Comparison of ENCODE assay signal across 18 mouse cellular contexts in the genomic region with DNA sequence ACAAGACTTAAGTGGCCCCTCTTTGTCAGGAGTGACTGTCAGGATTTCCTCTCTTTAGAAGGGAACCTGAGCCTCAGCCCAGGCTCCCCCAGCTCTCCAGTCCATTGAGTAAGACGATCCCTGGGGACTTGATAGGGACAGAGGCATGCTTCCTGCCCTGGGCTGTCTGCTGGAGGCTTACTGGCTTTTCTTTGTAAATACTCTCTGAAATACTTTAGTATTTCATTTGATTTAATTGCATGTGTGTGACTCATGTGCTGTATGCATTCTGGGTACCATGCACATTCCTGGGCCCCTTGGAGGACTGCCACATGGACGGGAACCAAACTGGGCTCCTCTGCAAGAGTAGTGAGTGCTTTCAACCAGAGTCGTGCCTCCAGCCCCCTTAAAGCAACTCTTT. TPM values are rescaled to one million over a fixed set of nuclear protein-coding genes. Genes with fewer than 3 reads are reported as not detected.
A peak's percentile ranks its signal among the peaks of the same experiment; 100 is the strongest.
DNase-seq lines count a peak whose midpoint lies in the region; ATAC-seq and TF ChIP-seq lines count a peak whose summit lies in the region.
"Had no signal": no experiment of that assay in that cellular context is flagged by ENCODE, and none has a peak within 500 bp of the region (broad histone marks: within the 10 kb centered on the region; RNA-seq: fewer than 3 reads in every experiment).

No protein-coding gene starts in this region.

- DNase-seq in forebrain, embryonic 11.5 days (ENCODE audit: low spot score) = peak; percentile 16
- no peak for DNase-seq in forebrain, embryonic 10.5 days (ENCODE audit: extremely low spot score, low spot score)
- DNase-seq in kidney, postnatal 10 days = peak; percentile 33
- no peak for DNase-seq in kidney, adult 2 months
- peak; percentile 84 for DNase-seq in Muller cell, postnatal 12 days (ENCODE audit: inconsistent ontology term)
- peak; percentile 78 for DNase-seq in heart, postnatal 0 days (ENCODE audit: low spot score)
- DNase-seq in embryo, embryonic 9.5 days (ENCODE audit: extremely low spot score) = no peak
- no peak for DNase-seq in hindbrain, embryonic 10.5 days (ENCODE audit: low spot score)
- DNase-seq: cerebellum, adult 2 months; gastrocnemius, postnatal 10 days; liver, postnatal 0 days had no signal

- H3K36me3 ChIP-seq in forebrain, embryonic 11.5 days (ENCODE audit: control insufficient read depth, insufficient read depth, low read length) = no peaks in the 10 kb centered on the region
- H3K36me3 ChIP-seq in forebrain, embryonic 10.5 days (replicated peaks) = no peaks in the 10 kb centered on the region
- no peaks in the 10 kb centered on the region for H3K36me3 ChIP-seq in kidney, adult 2 months (ENCODE audit: control insufficient read depth, insufficient read depth, low read length)
- H3K36me3 ChIP-seq in heart, postnatal 0 days (replicated peaks; ENCODE audit: control insufficient read depth, insufficient read depth, low read length) = no peaks in the 10 kb centered on the region
- no peaks in the 10 kb centered on the region for H3K36me3 ChIP-seq in hindbrain, embryonic 10.5 days
- H3K36me3 ChIP-seq: limb, embryonic 15.5 days; neural tube, embryonic 13.5 days had no signal

- 37% methylated on average over 3 of the region's 3 CpGs for WGBS in forebrain, embryonic 11.5 days
- 48% methylated on average over 3 of the region's 3 CpGs for WGBS in forebrain, embryonic 10.5 days
- 21% methylated on average over 3 of the region's 3 CpGs for WGBS in kidney, adult 2 months
- WGBS in heart, postnatal 0 days = 4% methylated on average over 3 of the region's 3 CpGs
- 42% methylated on average over 3 of the region's 3 CpGs for WGBS in hindbrain, embryonic 10.5 days

- H3K4me1 ChIP-seq in forebrain, embryonic 11.5 days (replicated peaks; ENCODE audit: control insufficient read depth, insufficient read depth, low read length) = peaks cover 10% of the 10 kb centered on the region
- peaks cover 28% of the 10 kb centered on the region for H3K4me1 ChIP-seq in forebrain, embryonic 10.5 days
- 0 out of 2 replicates have a peak, but pooled peaks cover 3% of the 10 kb centered on the region for H3K4me1 ChIP-seq in kidney, adult 2 months (ENCODE audit: control insufficient read depth, insufficient read depth, low read length)
- H3K4me1 ChIP-seq in heart, postnatal 0 days (ENCODE audit: control insufficient read depth, insufficient read depth) = peaks cover 55% of the 10 kb centered on the region
- H3K4me1 ChIP-seq in hindbrain, embryonic 10.5 days (replicated peaks) = peaks cover 32% of the 10 kb centered on the region

- no peak for TF ChIP-seq POLR2A in kidney, adult 2 months (IDR thresholded peaks at IDR 0.05; ENCODE audit: low read depth, low read length)

- H3K27ac ChIP-seq in forebrain, embryonic 11.5 days (ENCODE audit: low read depth, low read length) = no peak overlapping the region
- no peak overlapping the region for H3K27ac ChIP-seq in forebrain, embryonic 10.5 days
- no peak overlapping the region for H3K27ac ChIP-seq in kidney, adult 2 months (ENCODE audit: insufficient read depth, low read depth, low read length)
- H3K27ac ChIP-seq in heart, postnatal 0 days (ENCODE audit: low read depth) = peak overlapping the region; percentile 81
- H3K27ac ChIP-seq in hindbrain, embryonic 10.5 days = no peak overlapping the region
- H3K27ac ChIP-seq: limb, embryonic 15.5 days; neural tube, embryonic 13.5 days had no signal

- no peak overlapping the region for H3K4me2 ChIP-seq in forebrain, embryonic 11.5 days (ENCODE audit: low read depth, low read length, severe bottlenecking)
- H3K4me2 ChIP-seq in heart, postnatal 0 days (ENCODE audit: low read depth, low read length) = 0 out of 2 replicates have a peak overlapping the region, but pooled peaks have one; percentile 14
- H3K4me2 ChIP-seq: limb, embryonic 15.5 days; neural tube, embryonic 13.5 days had no signal

- TF ChIP-seq EP300 in heart, postnatal 0 days (IDR thresholded peaks at IDR 0.05; ENCODE audit: low read depth) = no peak

- no peak for TF ChIP-seq CTCF in kidney, adult 2 months (conservative IDR thresholded peaks at IDR 0.05; ENCODE audit: insufficient read depth, insufficient read length, low read depth, low read length)
- TF ChIP-seq CTCF in heart, postnatal 0 days (IDR thresholded peaks at IDR 0.05; ENCODE audit: low read depth) = no peak

- no peaks in the 10 kb centered on the region for H3K9me3 ChIP-seq in forebrain, embryonic 11.5 days (ENCODE audit: control insufficient read depth, low read length)
- H3K9me3 ChIP-seq in forebrain, embryonic 10.5 days = no peaks in the 10 kb centered on the region
- H3K9me3 ChIP-seq in heart, postnatal 0 days (replicated peaks; ENCODE audit: control insufficient read depth, low read length) = no peaks in the 10 kb centered on the region
- no peaks in the 10 kb centered on the region for H3K9me3 ChIP-seq in hindbrain, embryonic 10.5 days
- H3K9me3 ChIP-seq: limb, embryonic 15.5 days; neural tube, embryonic 13.5 days had no signal

- no peak overlapping the region for H3K4me3 ChIP-seq in forebrain, embryonic 11.5 days (ENCODE audit: low read depth, low read length)
- H3K4me3 ChIP-seq in forebrain, embryonic 10.5 days = no peak overlapping the region
- H3K4me3 ChIP-seq in kidney, adult 2 months (ENCODE audit: insufficient read depth, low read depth, low read length) = no peak overlapping the region
- no peak overlapping the region for H3K4me3 ChIP-seq in heart, postnatal 0 days (ENCODE audit: low read depth, low read length)
- no peak overlapping the region for H3K4me3 ChIP-seq in hindbrain, embryonic 10.5 days
- H3K4me3 ChIP-seq: limb, embryonic 15.5 days; neural tube, embryonic 13.5 days had no signal

- ATAC-seq in forebrain, embryonic 11.5 days (replicated peaks; ENCODE audit: low FRiP score) = no peak
- no peak for ATAC-seq in heart, postnatal 0 days (ENCODE audit: insufficient read depth, low read depth)
- ATAC-seq: liver, postnatal 0 days had no signal

- H3K27me3 ChIP-seq in forebrain, embryonic 11.5 days (ENCODE audit: control insufficient read depth, insufficient read depth, low read length) = no peaks in the 10 kb centered on the region; the same call in 1 of the 2 replicates
- peaks cover 50% of the 10 kb centered on the region for H3K27me3 ChIP-seq in forebrain, embryonic 10.5 days (ENCODE audit: poor library complexity, severe bottlenecking)
- H3K27me3 ChIP-seq in kidney, adult 2 months (replicated peaks; ENCODE audit: control insufficient read depth, insufficient read depth, low read length) = no peaks in the 10 kb centered on the region
- no peaks in the 10 kb centered on the region for H3K27me3 ChIP-seq in heart, postnatal 0 days (ENCODE audit: control insufficient read depth, insufficient read depth, low read length)
- peaks cover 55% of the 10 kb centered on the region for H3K27me3 ChIP-seq in hindbrain, embryonic 10.5 days (ENCODE audit: insufficient read depth, poor library complexity, severe bottlenecking)

- no peak overlapping the region for H3K9ac ChIP-seq in forebrain, embryonic 11.5 days (ENCODE audit: low read length)
- H3K9ac ChIP-seq in heart, postnatal 0 days (replicated peaks; ENCODE audit: low read depth, low read length) = no peak overlapping the region
- H3K9ac ChIP-seq: limb, embryonic 15.5 days; liver, postnatal 0 days; neural tube, embryonic 13.5 days had no signal

RNA-seq across cellular contexts. Expression of a gene that starts 29.0 kb away (rescaled TPM):
- 11.1 and 11.3 TPM in 2 replicates for polyA plus RNA-seq in forebrain, embryonic 11.5 days (2014; fragmentation: Nextera tagmentation; extraction: Ambion mirVana)
- 11.7 and 12.5 TPM in 2 replicates for polyA plus RNA-seq in forebrain, embryonic 10.5 days (2016; fragmentation: Nextera tagmentation; extraction: Ambion mirVana)
- 1.3 and 1.5 TPM in 2 replicates for polyA plus RNA-seq in kidney, adult 2 months (2012; rRNA removed)
- 4.5 and 4.8 TPM in 2 replicates for total RNA-seq in heart, postnatal 0 days (2014; rRNA removed; ENCODE audit: low replicate concordance)
- polyA plus RNA-seq in heart, postnatal 0 days (2015; fragmentation: Nextera tagmentation; extraction: Ambion mirVana) = 0.93 and 1.5 TPM in 2 replicates
- 9.2 and 12.0 TPM in 2 replicates for polyA plus RNA-seq in hindbrain, embryonic 10.5 days (2016; fragmentation: Nextera tagmentation; extraction: Ambion mirVana)

RNA-seq across cellular contexts. Expression of a gene that starts 43.1 kb away (rescaled TPM):
- not detected in 2 replicates for polyA plus RNA-seq in forebrain, embryonic 11.5 days (2014; fragmentation: Nextera tagmentation; extraction: Ambion mirVana)
- polyA plus RNA-seq in forebrain, embryonic 10.5 days (2016; fragmentation: Nextera tagmentation; extraction: Ambion mirVana) = not detected in 2 replicates
- 0.05 TPM in 1 of 2 replicates, not detected in the other for polyA plus RNA-seq in kidney, adult 2 months (2012; rRNA removed)
- total RNA-seq in heart, postnatal 0 days (2014; rRNA removed; ENCODE audit: low replicate concordance) = 284 and 346 TPM in 2 replicates
- 139 and 155 TPM in 2 replicates for polyA plus RNA-seq in heart, postnatal 0 days (2015; fragmentation: Nextera tagmentation; extraction: Ambion mirVana)
- polyA plus RNA-seq in hindbrain, embryonic 10.5 days (2016; fragmentation: Nextera tagmentation; extraction: Ambion mirVana) = 0.21 TPM in 1 of 2 replicates, not detected in the other
- total RNA-seq: gastrocnemius, postnatal 10 days; hematopoietic stem cell, adult 5-6 weeks; left cerebral cortex, adult 8-10 months; megakaryocyte, adult 5-6 weeks had no signal
- polyA plus RNA-seq: cerebellum, adult 2 months; cortical plate, adult 2 months; kidney, embryonic 14.5 days; limb, embryonic 15.5 days; liver, postnatal 0 days had no signal

RNA-seq across cellular contexts. Expression of a gene that starts 44.9 kb away (rescaled TPM):
- polyA plus RNA-seq in forebrain, embryonic 11.5 days (2014; fragmentation: Nextera tagmentation; extraction: Ambion mirVana) = 4.5 and 4.9 TPM in 2 replicates
- 2.8 and 2.9 TPM in 2 replicates for polyA plus RNA-seq in forebrain, embryonic 10.5 days (2016; fragmentation: Nextera tagmentation; extraction: Ambion mirVana)
- 41.2 and 52.0 TPM in 2 replicates for polyA plus RNA-seq in kidney, adult 2 months (2012; rRNA removed)
- total RNA-seq in heart, postnatal 0 days (2014; rRNA removed; ENCODE audit: low replicate concordance) = 13.7 and 16.3 TPM in 2 replicates
- 6.3 and 7.2 TPM in 2 replicates for polyA plus RNA-seq in heart, postnatal 0 days (2015; fragmentation: Nextera tagmentation; extraction: Ambion mirVana)
- 4.5 and 8.2 TPM in 2 replicates for polyA plus RNA-seq in hindbrain, embryonic 10.5 days (2016; fragmentation: Nextera tagmentation; extraction: Ambion mirVana)

RNA-seq across cellular contexts. Expression of a gene that starts 51.4 kb away (rescaled TPM):
- polyA plus RNA-seq in forebrain, embryonic 11.5 days (2014; fragmentation: Nextera tagmentation; extraction: Ambion mirVana) = 141 and 154 TPM in 2 replicates
- 180 and 184 TPM in 2 replicates for polyA plus RNA-seq in forebrain, embryonic 10.5 days (2016; fragmentation: Nextera tagmentation; extraction: Ambion mirVana)
- polyA plus RNA-seq in kidney, adult 2 months (2012; rRNA removed) = 145 and 183 TPM in 2 replicates
- 80.2 and 107 TPM in 2 replicates for total RNA-seq in heart, postnatal 0 days (2014; rRNA removed; ENCODE audit: low replicate concordance)
- 180 and 193 TPM in 2 replicates for polyA plus RNA-seq in heart, postnatal 0 days (2015; fragmentation: Nextera tagmentation; extraction: Ambion mirVana)
- polyA plus RNA-seq in hindbrain, embryonic 10.5 days (2016; fragmentation: Nextera tagmentation; extraction: Ambion mirVana) = 186 and 189 TPM in 2 replicates

RNA-seq across cellular contexts. Expression of a gene that starts 53.1 kb away (rescaled TPM):
- polyA plus RNA-seq in forebrain, embryonic 11.5 days (2014; fragmentation: Nextera tagmentation; extraction: Ambion mirVana) = 3.2 and 4.2 TPM in 2 replicates
- 1.5 and 1.9 TPM in 2 replicates for polyA plus RNA-seq in forebrain, embryonic 10.5 days (2016; fragmentation: Nextera tagmentation; extraction: Ambion mirVana)
- 14.8 and 16.8 TPM in 2 replicates for polyA plus RNA-seq in kidney, adult 2 months (2012; rRNA removed)
- 4.3 and 6.6 TPM in 2 replicates for total RNA-seq in heart, postnatal 0 days (2014; rRNA removed; ENCODE audit: low replicate concordance)
- 0.41 and 0.45 TPM in 2 replicates for polyA plus RNA-seq in heart, postnatal 0 days (2015; fragmentation: Nextera tagmentation; extraction: Ambion mirVana)
- polyA plus RNA-seq in hindbrain, embryonic 10.5 days (2016; fragmentation: Nextera tagmentation; extraction: Ambion mirVana) = 2.0 TPM in 2 replicates

Comparison
In these comparisons a context has a peak if more than half of its experiments do, and no peak if none do; other contexts are left out.
1. DNase-seq: peak in forebrain, embryonic 11.5 days (single experiment), kidney, postnatal 10 days (single experiment), Muller cell, postnatal 12 days (single experiment) and heart, postnatal 0 days (single experiment); none in forebrain, embryonic 10.5 days (single experiment), kidney, adult 2 months (single experiment), embryo, embryonic 9.5 days (single experiment) and hindbrain, embryonic 10.5 days (single experiment).
2. RNA of a gene that starts 43.1 kb away (polyA plus RNA-seq): 139 to 155 TPM in heart, postnatal 0 days; not detected in forebrain, embryonic 11.5 days, not detected in forebrain, embryonic 10.5 days, 0.05 TPM in kidney, adult 2 months and 0.21 TPM in hindbrain, embryonic 10.5 days; every median in the first group is over 100 times any median in the second.